Mouse (Mus musculus) midbrain, embryonic 15.5 days (tissue): ENCODE data around the gene Uck1. TPM values are rescaled to one million over a fixed set of nuclear protein-coding genes. Genes with fewer than 3 reads are reported as not detected.

Experiments
- ATAC-seq: fragments of 200-750 bp; cut with Nextera tagmentation; replicated peaks from 2 replicates; pipeline ENCODE4 v1.8.0; 2017; ENCODE audit warnings: moderate TSS enrichment
- H3K27ac ChIP-seq: fragments of 300-500 bp; sonication (generic); 2 replicates; pipeline ENCODE4 v1.5.1; 2015; ENCODE audit warnings: mild to moderate bottlenecking, inconsistent platforms
- H3K27me3 ChIP-seq: fragments of 300-500 bp; sonication (generic); replicated peaks from 2 replicates; pipeline ENCODE4 v1.6.1; 2015; ENCODE audit warnings: inconsistent platforms
- H3K36me3 ChIP-seq: fragments of 300-500 bp; sonication (generic); replicated peaks from 2 replicates; pipeline ENCODE4 v1.6.1; 2015; ENCODE audit warnings: inconsistent platforms
- H3K4me1 ChIP-seq: fragments of 300-500 bp; sonication (generic); 2 replicates; pipeline ENCODE4 v1.6.1; 2015; ENCODE audit warnings: inconsistent platforms
- H3K4me2 ChIP-seq: fragments of 300-500 bp; sonication (generic); 2 replicates; pipeline ENCODE4 v1.6.1; 2015; ENCODE audit warnings: inconsistent platforms, mild to moderate bottlenecking, moderate library complexity
- H3K4me3 ChIP-seq: fragments of 300-500 bp; sonication (generic); 2 replicates; pipeline ENCODE4 v1.5.1; 2015; ENCODE audit warnings: mild to moderate bottlenecking, inconsistent platforms
- H3K9ac ChIP-seq: fragments of 300-500 bp; sonication (generic); 2 replicates; pipeline ENCODE4 v1.6.1; 2015; ENCODE audit warnings: mild to moderate bottlenecking, inconsistent platforms
- H3K9me3 ChIP-seq: fragments of 300-500 bp; sonication (generic); 2 replicates; pipeline ENCODE4 v1.6.1; 2016; ENCODE audit warnings: inconsistent platforms
- WGBS: fragments of 180-500 bp; shearing (Covaris S2); methylation state at CpG from one replicate; pipeline ENCODE4 v1.1.7; 2015; ENCODE audit warnings: mixed read lengths; 5-methylcytosine and 5-hydroxymethylcytosine counted together
- polyA plus RNA-seq: library from polyadenylated mRNA; unstranded; fragments of >200 nt; fragmentation: Nextera tagmentation; extraction: Ambion mirVana; gene quantifications from 2 replicates; pipeline ENCODE4 v1.2.1, GENCODE M21; 2015

The Uck1 gene
- polyA plus RNA-seq, 1 experiment from 2014 or later = 112 TPM

- no peak overlapping the region for H3K4me2 ChIP-seq
- H3K4me3 ChIP-seq = no peak overlapping the region
- peaks cover 84% of the 10 kb centered on the region for H3K36me3 ChIP-seq
- H3K4me1 ChIP-seq = no peaks in the 10 kb centered on the region; the same call in 1 of the 2 replicates
- 70% methylated on average over 10 of the region's 10 CpGs for WGBS
- H3K27me3 ChIP-seq = no peaks in the 10 kb centered on the region
- no peak overlapping the region for H3K27ac ChIP-seq
- ATAC-seq = no peak
- H3K9ac ChIP-seq = no peak overlapping the region
- no peaks in the 10 kb centered on the region for H3K9me3 ChIP-seq
Observed at GRCm38 (mm10) chr2:32213000-32213399, 47.0 kb downstream of the Uck1 start.

- H3K4me1 ChIP-seq = no peaks in the 10 kb centered on the region; the same call in 1 of the 2 replicates
- H3K36me3 ChIP-seq = peaks cover 84% of the 10 kb centered on the region
- no peak overlapping the region for H3K4me2 ChIP-seq
- H3K27ac ChIP-seq = no peak overlapping the region
- no peak overlapping the region for H3K9ac ChIP-seq
- H3K9me3 ChIP-seq = no peaks in the 10 kb centered on the region
- no peak overlapping the region for H3K4me3 ChIP-seq
- WGBS = 94% methylated on average over 8 of the region's 8 CpGs
- no peaks in the 10 kb centered on the region for H3K27me3 ChIP-seq
- no peak for ATAC-seq
Observed at GRCm38 (mm10) chr2:32211689-32212088, 48.3 kb downstream of the Uck1 start.

GRCm38 (mm10) chr2:32207682-32208081, 52.3 kb downstream of the Uck1 start:
- H3K4me1 ChIP-seq = no peaks in the 10 kb centered on the region
- H3K27me3 ChIP-seq = no peaks in the 10 kb centered on the region
- H3K4me3 ChIP-seq = no peak overlapping the region
- H3K36me3 ChIP-seq = peaks cover 87% of the 10 kb centered on the region
- no peak overlapping the region for H3K9ac ChIP-seq
- 91% methylated on average over 1 of the region's 1 CpGs for WGBS
- H3K4me2 ChIP-seq = no peak overlapping the region
- H3K9me3 ChIP-seq = no peaks in the 10 kb centered on the region
- H3K27ac ChIP-seq = no peak overlapping the region
- no peak for ATAC-seq

Other genes starting within 250 kb of the Uck1 start
- gene Fam78a, start 175.3 kb downstream of the Uck1 start, polyA plus RNA-seq = 0.65 and 0.80 TPM in 2 replicates
- 25.7 and 26.7 TPM in 2 replicates for gene Plpp7, start 164.6 kb downstream of the Uck1 start, polyA plus RNA-seq
- 85.4 and 92.2 TPM in 2 replicates for gene Prrc2b, start 109.1 kb downstream of the Uck1 start, polyA plus RNA-seq
- 32.8 and 37.7 TPM in 2 replicates for gene Pomt1, start 23.6 kb downstream of the Uck1 start, polyA plus RNA-seq
- gene Golga2, start 27.2 kb upstream of the Uck1 start, polyA plus RNA-seq = 34.1 and 35.6 TPM in 2 replicates
- gene Swi5, start 27.9 kb upstream of the Uck1 start, polyA plus RNA-seq = 404 TPM in 2 replicates
- gene Ciz1, start 92.2 kb upstream of the Uck1 start, polyA plus RNA-seq = 62.5 and 64.4 TPM in 2 replicates
- 78.4 and 79.0 TPM in 2 replicates for gene Dnm1, start 93.2 kb upstream of the Uck1 start, polyA plus RNA-seq
- gene 1110008P14Rik, start 121.8 kb upstream of the Uck1 start, polyA plus RNA-seq = 116 and 117 TPM in 2 replicates
- gene Lcn2, start 128.1 kb upstream of the Uck1 start, polyA plus RNA-seq = 0.44 and 0.83 TPM in 2 replicates
- gene Ptges2, start 135.7 kb upstream of the Uck1 start, polyA plus RNA-seq = 51.3 and 54.2 TPM in 2 replicates
- 5.7 and 5.9 TPM in 2 replicates for gene Naif1, start 190.3 kb upstream of the Uck1 start, polyA plus RNA-seq
- gene Slc25a25, start 191.3 kb upstream of the Uck1 start, polyA plus RNA-seq = 55.3 and 60.1 TPM in 2 replicates